Mouse (Mus musculus): ENCODE measurements around the gene Glmp. TPM values are rescaled to one million over a fixed set of nuclear protein-coding genes. Genes with fewer than 3 reads are reported as not detected.
"Not testable (repeated sequence)": the region's sequence is repeated elsewhere in the genome, so short reads cannot be mapped to it uniquely, and the experiment has no call there.

The Glmp gene
- total RNA-seq (2015): 146 and 170 TPM in 2 replicates
- total RNA-seq (2017): 40.6 and 45.1 TPM in 2 replicates

DNA sequence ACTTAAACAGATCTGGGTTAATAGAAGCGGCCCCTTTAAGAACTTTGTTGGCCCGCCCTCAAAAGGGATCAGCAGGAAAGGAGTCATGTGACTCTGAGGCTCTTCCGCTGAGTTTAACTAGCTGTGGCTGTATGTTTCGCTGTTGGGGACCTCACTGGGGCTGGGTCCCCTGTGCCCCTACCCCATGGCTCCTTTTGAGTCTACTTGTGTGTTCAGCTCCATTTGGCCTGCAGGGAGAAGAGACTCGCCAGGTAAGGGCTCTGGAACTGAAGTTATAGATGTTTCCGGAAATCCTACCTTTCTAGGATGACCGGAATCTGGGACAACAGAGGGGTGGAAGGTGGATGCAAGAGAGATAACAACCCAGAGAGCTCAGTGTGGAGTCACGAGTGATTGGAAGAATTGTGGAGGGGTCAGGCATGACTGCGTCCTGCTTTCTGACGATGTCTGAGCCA, at the start of gene Glmp:
Gene Glmp, plus strand, starts transcription at position 73 of the 455 bp plus-strand sequence.
- peak; percentile 94 for ATAC-seq (ENCODE audit: poor library complexity, severe bottlenecking)

DNA sequence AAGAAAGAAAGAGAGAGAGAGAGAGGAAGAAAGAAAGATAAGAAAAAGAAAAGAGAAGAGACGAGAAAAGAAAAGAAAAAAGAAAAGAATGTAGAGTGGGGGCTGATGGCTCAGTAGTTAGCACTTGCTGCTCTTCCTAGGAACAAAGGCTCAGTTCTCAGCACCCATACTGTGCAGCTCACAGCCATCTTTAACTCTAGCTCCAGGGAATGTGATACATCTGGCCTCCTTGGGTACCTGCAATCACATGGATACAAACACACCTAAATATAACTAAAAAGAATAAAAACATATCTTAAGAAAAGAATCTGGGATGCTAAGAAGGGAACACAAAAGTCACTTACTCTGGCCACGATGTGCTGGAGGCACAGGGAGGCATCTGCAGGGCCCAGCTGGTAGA, 48.7 kb upstream of the Glmp start:
- ATAC-seq (ENCODE audit: poor library complexity, severe bottlenecking): no peak

DNA sequence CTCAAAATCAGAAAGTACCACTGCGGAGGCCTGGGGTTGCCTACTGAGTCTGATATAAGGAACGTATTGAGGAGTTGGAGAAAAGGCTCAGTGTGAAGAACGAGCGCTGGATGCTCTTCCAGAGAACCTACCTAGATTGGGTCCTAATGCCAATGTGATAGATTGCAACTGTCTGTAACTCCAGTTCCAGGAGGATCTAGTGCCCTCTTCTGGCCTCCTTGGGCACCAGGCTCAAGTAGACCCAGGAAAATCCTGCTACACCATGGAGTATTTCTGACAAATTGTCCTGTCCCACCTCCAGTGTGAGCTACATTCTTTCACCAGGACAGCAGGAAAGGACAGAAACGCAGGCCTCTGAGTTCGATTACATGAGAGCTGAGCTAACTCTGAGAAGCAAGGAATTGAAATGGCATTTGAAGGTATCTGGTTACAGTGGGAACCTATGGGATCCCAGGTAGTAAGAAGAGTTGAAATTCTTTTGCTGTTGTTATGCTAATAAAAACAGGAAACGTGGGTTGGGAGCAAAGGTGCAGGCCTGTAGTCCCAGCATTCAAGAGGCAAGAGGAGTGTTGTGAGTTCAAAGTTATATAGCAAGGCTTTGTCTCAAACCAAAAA, 48.2 kb upstream of the Glmp start:
- ATAC-seq (ENCODE audit: poor library complexity, severe bottlenecking): no peak

DNA sequence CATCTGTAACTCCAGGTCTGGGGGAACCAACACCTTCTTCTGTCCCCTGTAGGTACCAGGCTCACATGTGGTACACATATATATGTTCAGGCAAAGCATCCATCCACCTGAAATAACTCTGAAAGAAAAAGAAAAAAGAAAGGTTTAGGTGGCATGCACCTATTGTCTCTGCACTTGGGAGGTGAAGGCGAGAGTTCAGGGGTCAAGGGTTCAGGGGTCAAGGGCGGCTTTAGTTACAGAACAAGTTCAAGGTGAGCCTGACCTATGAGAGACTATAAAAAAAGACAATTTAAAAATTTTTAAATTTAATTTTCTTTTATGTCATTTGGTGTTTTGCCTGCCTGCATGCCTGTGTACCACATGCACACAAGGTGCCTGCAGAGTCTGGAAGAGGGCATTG, 44.8 kb upstream of the Glmp start:
- ATAC-seq (ENCODE audit: poor library complexity, severe bottlenecking): no peak

DNA sequence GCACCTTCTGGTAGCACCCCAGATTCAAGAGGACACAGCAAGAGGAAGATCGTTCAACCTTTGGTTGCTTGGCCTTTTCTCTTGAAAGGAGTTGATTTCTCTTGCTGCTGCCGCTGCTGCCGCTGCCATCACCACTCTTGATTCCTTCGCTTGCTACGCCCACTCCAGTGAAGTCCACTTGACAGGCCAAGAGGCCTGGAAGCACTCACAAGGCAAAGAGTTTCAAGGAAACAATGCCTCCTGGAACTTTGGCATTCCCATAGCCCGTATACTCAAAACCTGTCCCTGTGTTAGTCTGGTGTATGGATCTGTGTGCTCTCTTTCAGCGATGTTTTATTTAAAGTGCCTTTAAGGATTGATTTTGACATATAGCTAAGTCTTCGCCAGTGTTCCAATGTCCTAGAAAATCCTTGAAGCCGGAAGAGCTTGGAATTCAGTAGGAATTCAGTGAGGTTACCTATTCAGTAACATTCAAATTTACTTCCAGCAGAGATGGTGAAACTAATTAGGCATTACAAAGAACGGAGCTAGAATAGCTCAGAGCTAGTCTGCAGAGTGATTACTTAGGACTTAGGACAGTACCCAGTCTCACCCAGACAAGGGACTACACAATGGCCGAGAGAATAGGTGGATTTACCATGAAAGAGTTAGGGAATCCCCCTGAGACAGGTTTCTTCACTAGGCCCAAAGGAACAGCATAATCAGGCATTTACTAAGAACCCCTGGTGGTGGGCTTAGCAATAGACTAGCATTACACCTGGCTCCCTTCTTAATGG, 43.5 kb upstream of the Glmp start:
- ATAC-seq (ENCODE audit: poor library complexity, severe bottlenecking): not testable (repeated sequence)

DNA sequence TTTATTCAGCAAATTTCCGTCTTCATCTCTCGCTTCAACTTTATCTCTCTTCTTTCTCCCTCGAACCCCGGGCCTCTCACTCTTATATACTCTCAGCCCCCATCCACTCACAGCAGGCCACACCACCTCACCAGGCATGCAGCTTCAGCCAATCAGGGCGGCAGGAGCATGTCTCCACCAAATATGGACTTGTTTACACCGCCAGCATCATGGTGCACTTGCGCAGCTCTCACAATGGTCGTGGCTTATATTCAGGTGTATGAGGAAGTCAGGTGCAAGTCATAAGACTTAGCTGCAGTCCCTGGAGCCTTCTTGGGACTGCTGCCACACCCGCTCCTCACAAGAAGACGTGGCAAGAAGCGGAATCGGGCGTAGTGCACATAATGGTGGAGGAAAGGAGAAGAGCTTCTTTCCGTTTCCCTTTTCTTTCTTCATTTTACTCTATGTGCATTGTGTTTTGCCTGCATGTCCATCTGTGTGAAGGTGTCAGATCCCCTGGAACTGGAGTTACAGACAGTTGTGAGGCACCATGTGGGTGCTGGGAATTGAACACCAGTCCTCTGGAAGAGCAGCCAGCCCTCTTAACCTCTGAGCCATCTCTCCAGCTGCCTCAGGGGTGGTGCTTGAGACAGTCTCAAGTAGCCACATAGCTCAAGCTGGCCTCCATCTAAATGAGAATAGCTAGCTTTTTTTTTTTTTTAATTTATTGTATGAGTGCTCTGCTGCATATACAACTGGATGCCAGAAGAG, 39.8 kb upstream of the Glmp start:
- ATAC-seq (ENCODE audit: poor library complexity, severe bottlenecking): not testable (repeated sequence)

DNA sequence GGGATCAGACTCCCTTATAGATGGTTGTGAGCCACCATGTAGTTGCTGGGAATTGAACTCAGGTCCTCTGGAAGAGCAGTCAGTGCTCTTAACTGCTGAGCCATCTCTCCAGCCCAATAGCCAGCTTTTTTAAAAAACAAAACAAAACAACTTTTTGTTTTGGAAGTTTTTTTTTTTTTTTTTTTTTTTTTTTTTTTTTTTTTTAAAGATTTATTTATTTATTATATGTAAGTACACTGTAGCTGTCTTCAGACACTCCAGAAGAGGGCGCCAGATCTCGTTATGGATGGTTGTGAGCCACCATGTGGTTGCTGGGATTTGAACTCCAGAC, 39.3 kb upstream of the Glmp start:
- ATAC-seq (ENCODE audit: poor library complexity, severe bottlenecking): not testable (repeated sequence)

DNA sequence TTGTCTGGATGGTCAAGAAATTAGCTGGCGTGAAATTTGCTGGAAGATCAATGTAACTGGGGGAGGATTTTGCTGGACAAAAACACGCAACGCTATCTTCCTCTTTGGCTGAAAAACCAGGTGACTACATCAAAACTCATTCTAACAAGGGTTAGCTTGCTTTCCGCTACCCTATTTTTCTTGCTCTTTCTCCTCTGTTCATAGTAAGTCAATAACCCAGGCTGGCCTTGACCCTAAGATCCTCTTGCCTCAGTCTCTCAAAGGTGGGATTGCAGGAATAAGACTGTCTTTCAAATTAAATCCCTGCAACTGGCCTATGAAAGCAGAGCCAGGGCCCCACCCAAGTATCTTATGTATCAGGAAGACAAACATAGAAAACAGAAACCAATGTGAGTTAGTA, 37.7 kb upstream of the Glmp start, which contains the start of gene Gm38392:
Gene Gm38392, minus strand, starts transcription at position 101 of the 400 bp plus-strand sequence.
- no peak for ATAC-seq (ENCODE audit: poor library complexity, severe bottlenecking)

DNA sequence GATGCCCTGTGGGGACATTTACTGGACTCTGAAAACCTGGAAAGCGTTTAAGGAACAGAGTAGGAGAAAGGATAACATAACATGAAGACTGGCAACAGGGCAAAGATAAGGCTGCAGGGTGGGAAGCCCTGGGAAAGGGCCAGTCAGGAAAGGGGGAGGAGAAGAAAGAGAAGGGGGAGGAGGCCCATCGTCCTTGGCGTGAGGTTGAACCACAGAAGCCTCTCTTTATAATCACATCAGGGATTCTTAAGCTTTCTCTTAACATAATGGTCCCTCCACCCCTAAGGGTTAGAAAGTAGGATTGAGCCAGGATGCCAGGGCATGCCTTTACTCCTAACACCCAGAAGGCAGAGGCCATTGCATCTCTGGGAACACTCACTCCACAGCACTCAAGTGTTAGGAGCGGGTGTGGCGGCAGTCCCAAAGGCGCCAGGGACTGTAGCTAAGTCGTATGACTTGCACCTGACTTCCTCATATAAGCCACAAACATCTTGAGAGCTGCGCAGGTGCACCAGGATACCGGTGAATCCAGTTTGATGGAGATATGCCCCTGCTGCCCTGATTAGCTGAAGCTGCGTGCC, 36.6 kb upstream of the Glmp start:
- ATAC-seq (ENCODE audit: poor library complexity, severe bottlenecking): not testable (repeated sequence)

DNA sequence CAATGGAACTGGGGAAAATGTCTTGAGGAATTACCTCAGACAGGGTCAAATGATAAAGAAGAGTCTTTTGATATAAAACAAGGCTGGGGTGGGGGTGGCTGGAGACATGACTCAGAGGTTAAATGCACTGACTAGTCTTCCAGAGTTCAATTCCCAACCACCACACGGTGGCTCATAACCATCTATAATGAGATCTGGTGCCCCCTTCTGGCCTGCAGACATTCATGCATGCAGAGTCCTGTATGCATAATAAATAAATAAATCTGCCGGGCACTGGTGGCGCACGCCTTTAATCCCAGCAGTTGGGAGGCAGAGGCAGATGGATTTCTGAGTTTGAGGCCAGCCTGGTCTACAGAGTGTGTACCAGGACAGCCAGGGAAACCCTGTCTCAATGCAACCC, 32.9 kb upstream of the Glmp start:
- no peak for ATAC-seq (ENCODE audit: poor library complexity, severe bottlenecking)

DNA sequence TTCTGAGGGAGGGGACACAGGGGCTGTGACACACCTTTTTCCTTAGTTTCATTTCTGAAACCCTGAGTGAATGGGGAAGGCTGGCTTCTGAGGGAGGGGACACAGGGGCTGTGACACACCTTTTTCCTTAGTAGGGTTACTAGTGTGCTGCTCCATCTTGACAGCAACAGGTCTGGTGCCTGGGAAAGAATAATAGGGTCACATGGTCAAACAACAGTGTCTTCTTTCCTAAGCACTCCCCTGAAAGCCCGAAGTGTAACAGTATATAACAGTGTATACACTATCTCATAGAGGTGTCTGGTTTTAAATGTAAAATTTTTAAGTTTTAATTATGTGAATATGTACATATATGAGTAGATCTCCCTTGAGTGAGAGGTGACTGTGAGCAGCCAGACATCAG, 29.6 kb upstream of the Glmp start:
- not testable (repeated sequence) for ATAC-seq (ENCODE audit: poor library complexity, severe bottlenecking)

DNA sequence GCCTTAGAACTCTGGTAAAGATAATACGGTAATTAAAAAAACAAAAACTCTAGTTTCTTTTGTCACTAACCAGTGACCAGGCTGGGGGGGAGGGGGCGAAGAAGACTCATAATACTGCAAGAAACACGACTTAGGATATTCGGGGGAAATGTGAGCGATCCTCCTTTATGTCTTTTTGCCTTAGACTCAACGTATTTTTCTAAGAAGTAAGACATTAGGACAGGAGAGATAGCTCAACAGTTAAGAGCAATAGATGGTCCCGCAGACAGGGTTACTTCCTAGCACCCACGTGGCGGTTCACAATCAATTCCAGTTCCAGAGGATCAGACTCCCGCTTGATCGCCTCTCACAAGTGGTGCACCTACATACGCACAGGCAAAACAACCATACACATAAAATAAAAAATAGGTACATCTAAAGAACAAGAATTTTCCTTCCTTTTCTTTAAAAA, 28.7 kb upstream of the Glmp start:
- ATAC-seq (ENCODE audit: poor library complexity, severe bottlenecking): no peak

DNA sequence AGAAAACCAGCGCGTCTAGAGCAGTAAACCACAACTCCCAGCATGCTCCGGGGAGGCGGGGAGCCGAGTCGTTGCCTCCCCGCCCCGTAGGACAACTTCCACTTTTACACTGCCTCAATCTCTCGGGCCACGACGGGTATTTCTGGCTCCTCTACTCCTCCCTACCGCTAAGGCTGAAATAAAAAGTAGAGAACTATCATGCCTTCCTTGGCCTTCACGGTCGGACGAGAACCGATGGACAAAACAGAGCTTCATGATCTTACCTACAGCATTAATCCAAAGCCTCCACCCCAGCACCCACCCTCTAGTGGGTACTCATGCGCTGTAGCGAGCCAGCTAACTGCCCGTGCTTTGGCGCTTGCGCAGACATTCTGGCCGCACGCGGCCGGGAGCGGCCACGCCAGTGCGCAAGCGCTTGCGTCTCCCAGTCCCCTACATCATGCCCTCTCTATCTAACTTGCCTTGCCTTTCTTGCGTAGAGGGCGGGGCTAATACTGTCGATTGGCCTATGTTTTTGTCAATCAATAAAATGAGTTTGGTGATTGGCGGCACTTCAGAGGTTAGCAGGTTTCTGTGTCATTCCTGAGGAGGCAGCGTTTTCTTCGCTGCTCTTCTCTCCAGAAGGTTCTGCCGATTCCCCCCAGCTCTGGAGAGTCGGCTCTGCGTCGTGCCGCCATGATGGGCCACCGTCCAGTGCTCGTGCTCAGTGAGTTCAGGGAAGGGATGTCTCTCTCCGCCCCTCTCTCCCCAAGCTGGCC, 28.1 kb upstream of the Glmp start, which contains the start of the genes Tsacc and Cct3:
Gene Tsacc, minus strand, starts transcription at position 439 of the 758 bp plus-strand sequence.
Gene Cct3, plus strand, starts transcription at position 556 of the 758 bp plus-strand sequence.
- ATAC-seq (ENCODE audit: poor library complexity, severe bottlenecking): peak; percentile 91

DNA sequence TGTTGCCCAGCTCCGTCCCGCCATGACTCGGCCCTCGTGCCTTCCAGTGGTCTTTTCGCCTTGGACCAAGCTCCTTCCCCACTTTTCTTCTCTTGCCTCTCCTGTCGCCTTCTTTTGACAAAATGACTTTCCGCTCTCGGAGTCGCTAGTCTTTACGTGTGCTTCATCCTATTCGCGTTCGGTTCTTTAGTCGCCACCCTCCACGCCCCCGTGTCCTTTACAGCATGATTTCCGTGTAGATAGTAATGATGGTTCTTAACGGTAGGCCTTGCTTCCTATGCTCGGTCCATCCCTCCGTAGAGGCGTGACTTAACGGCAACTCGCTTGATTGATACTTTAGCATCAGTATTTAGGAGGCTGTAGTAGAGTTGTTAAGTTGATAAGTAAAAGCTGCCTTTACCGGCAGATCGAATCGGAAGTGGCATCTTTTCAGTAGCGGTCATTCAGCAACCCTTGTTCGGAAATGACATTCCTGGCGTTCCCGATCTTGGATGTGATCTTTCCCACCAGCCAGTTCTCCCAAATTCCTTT, 27.4 kb upstream of the Glmp start:
- ATAC-seq (ENCODE audit: poor library complexity, severe bottlenecking): peak; percentile 17

DNA sequence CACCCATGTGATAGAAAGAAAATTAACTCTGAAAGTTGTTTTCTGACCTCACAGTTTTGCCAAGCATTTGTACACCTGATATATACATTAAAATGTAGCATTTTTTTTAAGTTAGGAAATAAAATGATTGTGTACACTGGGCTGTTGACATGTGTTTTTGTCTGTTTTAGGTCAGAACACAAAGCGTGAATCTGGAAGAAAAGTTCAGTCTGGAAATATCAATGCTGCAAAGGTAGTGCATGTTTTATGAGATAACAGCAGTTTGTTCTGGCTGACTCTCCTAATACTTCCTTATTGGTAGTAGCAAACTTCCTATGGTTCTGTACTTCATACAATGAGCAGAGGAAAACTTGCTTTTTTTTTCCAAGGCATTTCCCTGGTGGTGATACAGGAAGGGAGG, 25.7 kb upstream of the Glmp start:
- no peak for ATAC-seq (ENCODE audit: poor library complexity, severe bottlenecking)

DNA sequence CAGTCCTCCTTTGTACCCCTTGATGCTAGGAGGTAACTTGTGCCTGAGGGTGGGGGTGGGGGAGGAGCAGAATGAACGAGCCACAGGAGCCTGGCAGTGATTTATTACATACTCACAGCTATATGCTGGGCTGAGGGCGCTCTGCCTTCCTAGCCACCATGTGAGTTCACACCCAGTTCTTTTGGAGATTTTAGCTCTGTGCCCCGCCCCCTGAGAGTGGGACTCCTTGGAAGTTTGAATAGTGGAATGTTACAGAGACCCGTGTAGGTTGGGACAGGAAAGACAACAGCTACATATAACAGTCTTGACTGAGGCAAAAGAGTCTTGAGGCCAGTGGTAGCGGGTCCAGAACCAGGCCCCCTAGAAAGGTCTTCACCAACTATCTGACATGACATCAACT, 4.1 kb downstream of the Glmp start:
- no peak for ATAC-seq (ENCODE audit: poor library complexity, severe bottlenecking)

DNA sequence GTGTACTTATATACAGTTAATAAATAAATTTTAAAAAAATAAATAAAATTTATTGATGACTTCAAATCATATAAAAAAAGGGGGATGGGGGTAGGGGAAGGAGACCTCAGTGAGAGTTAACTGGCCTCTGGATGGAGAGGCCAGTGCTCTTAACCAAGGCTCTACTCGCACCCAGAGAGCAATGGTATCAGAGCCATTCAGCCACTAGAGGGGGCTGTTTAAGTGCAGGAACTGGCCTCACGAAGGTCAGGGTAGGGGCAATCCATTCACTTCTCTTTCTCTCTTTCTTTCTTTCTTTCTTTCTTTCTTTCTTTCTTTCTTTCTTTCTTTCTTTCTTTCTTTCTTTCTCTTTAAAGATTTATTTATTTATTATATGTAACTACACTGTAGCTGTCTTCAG, 6.5 kb downstream of the Glmp start:
- 0 out of 2 replicates have a peak, but pooled peaks have one; percentile 44 for ATAC-seq (ENCODE audit: poor library complexity, severe bottlenecking)

DNA sequence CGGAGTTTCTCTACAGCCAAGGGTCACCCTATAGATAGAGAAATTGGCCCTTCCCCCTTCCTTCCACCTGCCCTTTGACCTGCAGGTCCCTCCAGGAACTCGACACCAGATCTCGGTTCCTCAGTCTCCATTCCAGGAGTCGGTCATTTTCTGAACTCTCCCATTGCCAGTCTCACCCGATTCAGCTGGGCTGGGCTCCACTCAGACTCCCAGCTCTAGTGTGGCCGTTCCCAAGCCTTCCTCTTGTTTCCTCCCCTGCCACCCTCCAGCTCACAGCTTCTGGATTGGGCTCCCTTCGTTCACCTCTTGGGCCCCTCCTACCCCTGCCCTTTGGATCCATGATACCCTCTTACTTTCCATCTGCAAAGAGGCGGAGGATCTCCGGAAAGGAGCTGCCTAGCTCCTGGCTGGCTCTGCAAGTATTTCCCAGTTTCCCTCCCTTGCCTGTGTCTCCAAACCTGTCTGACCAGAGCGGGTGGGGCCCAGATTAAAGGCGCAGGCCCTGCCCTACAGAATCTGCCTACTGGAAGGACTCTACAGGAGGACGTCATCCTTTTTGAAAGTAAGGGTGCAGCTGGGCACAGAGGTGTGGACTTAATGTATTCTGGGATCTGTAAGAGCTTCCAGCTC, 9.3 kb downstream of the Glmp start:
- ATAC-seq (ENCODE audit: poor library complexity, severe bottlenecking): no peak

DNA sequence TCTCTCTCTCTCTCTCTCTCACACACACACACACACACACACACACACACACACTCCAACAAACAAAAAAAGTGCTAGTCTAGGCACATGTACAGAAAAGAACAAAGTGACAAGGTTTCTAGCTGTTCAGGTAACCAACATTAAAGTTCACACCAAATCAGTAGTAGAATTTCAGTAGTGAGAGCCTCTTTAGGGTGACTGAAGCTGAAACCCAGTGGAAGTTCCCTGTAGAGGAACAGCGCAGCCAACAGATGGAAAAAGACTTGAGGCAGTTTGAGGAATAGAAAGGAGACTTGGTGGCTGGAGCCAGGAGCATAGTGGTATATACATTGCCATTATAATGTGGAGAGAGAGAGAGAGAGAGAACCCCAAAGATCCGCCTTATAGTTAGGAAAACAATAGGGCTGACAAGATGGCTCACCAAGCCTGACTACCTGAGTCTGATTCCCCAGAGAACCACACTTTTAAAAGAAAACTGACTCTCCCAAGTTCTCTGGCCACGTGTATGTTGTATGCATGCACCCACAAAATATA, 10.1 kb downstream of the Glmp start:
- no peak for ATAC-seq (ENCODE audit: poor library complexity, severe bottlenecking)
